Mouse (Mus musculus): ENCODE data around the gene Adamts17.

Adamts17 gene

GRCm38 (mm10) chr7:66846582-66846981 lies 7.0 kb downstream of the Adamts17 start:
- DNase-seq (ENCODE audit: low spot score in 2 of 2): no peak

- DNase-seq (ENCODE audit: low spot score in 2 of 2): no peak
Observed at GRCm38 (mm10) chr7:66847299-66847698, 7.8 kb downstream of the Adamts17 start.

- DNase-seq (ENCODE audit: low spot score in 2 of 2): no peak
Observed at GRCm38 (mm10) chr7:66849316-66849715, 9.8 kb downstream of the Adamts17 start.

- DNase-seq (ENCODE audit: low spot score in 2 of 2): no peak
Observed at GRCm38 (mm10) chr7:66852164-66852563, 12.6 kb downstream of the Adamts17 start.

- no peak for DNase-seq (ENCODE audit: low spot score in 2 of 2)
Observed at GRCm38 (mm10) chr7:66857610-66858009, 18.1 kb downstream of the Adamts17 start.

- no peak for DNase-seq (ENCODE audit: low spot score in 2 of 2)
Observed at GRCm38 (mm10) chr7:66858247-66859075, 18.9 kb downstream of the Adamts17 start.

- DNase-seq (ENCODE audit: low spot score in 2 of 2): no peak
Observed at GRCm38 (mm10) chr7:66859220-66859619, 19.7 kb downstream of the Adamts17 start.

- peak in 1 of 2 experiments; percentile 13 for DNase-seq (ENCODE audit: low spot score in 2 of 2)
Observed at GRCm38 (mm10) chr7:66866944-66867718, 27.6 kb downstream of the Adamts17 start.

- peak in 1 of 2 experiments; percentile 14 for DNase-seq (ENCODE audit: low spot score in 2 of 2)
Observed at GRCm38 (mm10) chr7:66867719-66868501, 28.4 kb downstream of the Adamts17 start.

- DNase-seq (ENCODE audit: low spot score in 2 of 2): no peak
Observed at GRCm38 (mm10) chr7:66871520-66871919, 32.0 kb downstream of the Adamts17 start.

- DNase-seq (ENCODE audit: low spot score in 2 of 2): no peak
Observed at GRCm38 (mm10) chr7:66871940-66872511, 32.5 kb downstream of the Adamts17 start.

GRCm38 (mm10) chr7:66873235-66873634 lies 33.7 kb downstream of the Adamts17 start:
- no peak for DNase-seq (ENCODE audit: low spot score in 2 of 2)

GRCm38 (mm10) chr7:66891431-66891830 lies 51.9 kb downstream of the Adamts17 start:
- no peak for DNase-seq (ENCODE audit: low spot score in 2 of 2)

GRCm38 (mm10) chr7:66892096-66892495 lies 52.6 kb downstream of the Adamts17 start:
- no peak for DNase-seq (ENCODE audit: low spot score in 2 of 2)

GRCm38 (mm10) chr7:66902376-66902775 lies 62.8 kb downstream of the Adamts17 start:
- DNase-seq (ENCODE audit: low spot score in 2 of 2): no peak

GRCm38 (mm10) chr7:66903014-66903413 lies 63.5 kb downstream of the Adamts17 start:
- DNase-seq (ENCODE audit: low spot score in 2 of 2): no peak

GRCm38 (mm10) chr7:66905941-66906340 lies 66.4 kb downstream of the Adamts17 start:
- DNase-seq (ENCODE audit: low spot score in 2 of 2): no peak

- DNase-seq (ENCODE audit: low spot score in 2 of 2): no peak
Observed at GRCm38 (mm10) chr7:66912866-66913265, 73.3 kb downstream of the Adamts17 start.

- no peak for DNase-seq (ENCODE audit: low spot score in 2 of 2)
Observed at GRCm38 (mm10) chr7:66923595-66923994, 84.1 kb downstream of the Adamts17 start.

GRCm38 (mm10) chr7:66924104-66924503 lies 84.6 kb downstream of the Adamts17 start:
- DNase-seq (ENCODE audit: low spot score in 2 of 2): no peak

- DNase-seq (ENCODE audit: low spot score in 2 of 2): no peak
Observed at GRCm38 (mm10) chr7:66929263-66929662, 89.7 kb downstream of the Adamts17 start.

GRCm38 (mm10) chr7:66931291-66931690 lies 91.8 kb downstream of the Adamts17 start:
- DNase-seq (ENCODE audit: low spot score in 2 of 2): no peak

All from spleen, postnatal 10 days (tissue).